Mouse (Mus musculus) olfactory bulb, adult 2 months (tissue): ENCODE results near the gene Gabrr3. TPM values are rescaled to one million over a fixed set of nuclear protein-coding genes. Genes with fewer than 3 reads are reported as not detected.
"Not testable (repeated sequence)": the region's sequence is repeated elsewhere in the genome, so short reads cannot be mapped to it uniquely, and the experiment has no call there.

Source experiments
- H3K27ac ChIP-seq: fragments of 200-500 bp; 2 replicates; pipeline ENCODE4 v1.5.1; 2012; ENCODE audit warnings: low read depth, low read length; ENCODE audit not compliant: insufficient read depth
- H3K4me1 ChIP-seq: fragments of 200-500 bp; 2 replicates; pipeline ENCODE4 v1.6.1; 2012; ENCODE audit warnings: low read length; ENCODE audit not compliant: control insufficient read depth, insufficient read depth
- H3K4me3 ChIP-seq: fragments of 200-500 bp; 2 replicates; pipeline ENCODE4 v1.5.1; 2012; ENCODE audit warnings: mild to moderate bottlenecking, low read depth, low read length, moderate library complexity; ENCODE audit not compliant: insufficient read depth
- CTCF ChIP-seq: fragments of 200-500 bp; IDR thresholded peaks from 2 replicates; pipeline ENCODE4 v1.5.1; 2012; ENCODE audit warnings: low read depth, mild to moderate bottlenecking, low read length, moderate library complexity; ENCODE audit not compliant: insufficient read depth
- POLR2A ChIP-seq: fragments of 200-500 bp; IDR thresholded peaks from 2 replicates; pipeline ENCODE4 v1.6.1; 2012; ENCODE audit warnings: mild to moderate bottlenecking, low read depth, low read length, moderate library complexity; ENCODE audit not compliant: insufficient read depth
- WGBS: fragments of 180-500 bp; shearing (Covaris S2); methylation state at CpG from one replicate; pipeline ENCODE4 v1.1.7; 2018; 5-methylcytosine and 5-hydroxymethylcytosine counted together
- polyA plus RNA-seq: library from polyadenylated mRNA; stranded (reverse); fragments of >200 nt; gene quantifications from 2 replicates; pipeline ENCODE4 v1.2.4, GENCODE M21; 2012; ENCODE audit warnings: low replicate concordance; ENCODE audit not compliant: missing spikeins, insufficient read depth, insufficient read length

Gabrr3 gene
- polyA plus RNA-seq, 1 experiment, result not detected

DNA sequence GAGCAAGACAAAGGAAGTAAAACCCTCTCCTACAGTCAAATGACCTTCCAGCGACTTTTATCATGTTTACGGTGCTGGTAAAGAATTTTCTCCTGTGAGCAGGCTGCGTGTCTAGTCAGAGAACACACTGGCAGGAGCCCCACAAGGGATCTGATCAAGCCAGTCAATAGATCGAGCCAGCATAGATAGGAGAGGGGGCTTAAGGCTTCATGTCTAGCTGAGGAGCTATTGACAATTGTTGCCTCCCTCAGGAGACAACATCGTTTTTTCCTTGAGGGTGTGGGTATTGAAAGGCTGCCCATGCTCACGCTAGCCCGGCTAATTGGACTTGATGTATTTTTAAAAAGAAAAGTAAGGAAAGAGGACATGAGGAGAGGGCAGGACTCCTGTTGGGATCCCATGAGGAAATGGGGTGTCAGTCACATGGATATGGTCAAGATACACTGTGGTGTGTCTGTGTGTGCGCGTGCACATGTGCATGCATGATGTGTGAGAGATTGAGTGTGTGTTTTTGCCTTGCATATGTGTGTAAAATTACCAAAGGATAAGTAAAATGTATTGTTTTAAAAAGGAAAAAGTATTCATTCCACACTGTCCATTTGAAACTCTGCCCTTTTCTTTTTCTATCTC is 13.2 kb downstream of the Gabrr3 start:
- no peak for TF ChIP-seq CTCF
- TF ChIP-seq POLR2A, result no peak

DNA sequence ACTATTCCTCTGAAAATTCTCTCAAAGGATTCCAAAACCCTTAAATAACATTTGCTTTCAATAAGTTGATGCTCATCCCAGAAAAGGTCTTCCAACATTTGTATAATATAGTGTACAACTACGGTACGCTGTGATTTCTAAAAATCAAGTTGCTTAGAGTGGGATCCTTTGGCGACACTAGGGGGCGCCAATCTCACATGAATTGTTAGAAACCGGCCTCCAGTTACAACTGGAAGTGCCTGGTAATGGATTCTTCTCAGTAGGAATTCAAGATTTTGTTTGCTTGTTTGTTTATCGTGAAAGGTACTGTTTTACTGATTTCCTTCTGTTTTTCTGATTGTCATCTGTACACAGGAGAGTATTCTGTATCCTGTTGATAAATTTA is 13.7 kb downstream of the Gabrr3 start:
- no peak overlapping the region for H3K4me3 ChIP-seq
- TF ChIP-seq POLR2A (no peak), CTCF (no peak)
- WGBS, result 2% methylated on average over 6 of the region's 6 CpGs
- no peaks in the 10 kb centered on the region for H3K4me1 ChIP-seq
- no peak overlapping the region for H3K27ac ChIP-seq

More for the DNA sequence above, 13.2 kb downstream of the Gabrr3 start:
- Histone ChIP-seq H3K4me1 (no peaks in the 10 kb centered on the region), H3K4me3 (no peak overlapping the region), H3K27ac (no peak overlapping the region)
- WGBS, result 55% methylated on average over 9 of the region's 9 CpGs

DNA sequence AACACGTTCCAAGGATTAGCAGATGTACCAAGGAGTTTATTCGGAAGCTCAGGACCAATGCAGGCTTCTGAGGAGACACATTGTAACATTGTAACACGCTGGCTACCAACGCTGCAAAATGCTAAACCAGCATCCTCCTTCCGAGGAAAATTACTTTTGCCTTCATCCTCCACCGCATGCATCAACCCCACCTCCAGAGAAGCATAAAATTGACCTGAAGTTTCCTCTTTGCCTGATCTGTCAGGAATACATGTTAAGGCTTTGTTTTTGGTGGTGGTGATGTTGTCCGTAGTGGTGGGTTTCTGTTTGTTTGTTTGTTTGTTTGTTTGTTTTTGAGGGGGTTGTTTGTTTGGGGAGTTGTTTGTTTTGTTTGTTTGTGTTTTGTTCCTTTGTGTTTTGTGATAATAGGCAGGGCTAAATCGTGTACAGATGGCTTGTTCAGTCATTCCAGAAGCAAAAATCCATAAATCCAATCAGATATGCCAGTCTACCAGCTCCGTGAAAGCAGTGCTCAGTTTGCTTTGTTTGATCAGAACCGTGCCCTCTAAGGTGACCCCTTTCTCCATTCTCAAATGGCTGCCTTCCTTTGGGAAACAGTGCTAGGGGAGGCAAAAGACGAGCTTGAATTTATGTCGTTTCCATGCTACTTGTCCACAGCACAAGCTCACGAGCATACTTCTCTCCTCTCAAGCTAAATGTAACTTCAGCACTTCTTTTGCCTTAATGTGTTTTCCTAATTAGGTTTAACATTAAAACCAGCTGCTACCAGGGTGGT is 14.6 kb downstream of the Gabrr3 start:
- 55% methylated on average over 13 of the region's 13 CpGs for WGBS
- TF ChIP-seq POLR2A, result no peak
- no peak for TF ChIP-seq CTCF
- H3K4me1 ChIP-seq, result no peaks in the 10 kb centered on the region
- no peak overlapping the region for H3K4me3 ChIP-seq
- H3K27ac ChIP-seq, result no peak overlapping the region

DNA sequence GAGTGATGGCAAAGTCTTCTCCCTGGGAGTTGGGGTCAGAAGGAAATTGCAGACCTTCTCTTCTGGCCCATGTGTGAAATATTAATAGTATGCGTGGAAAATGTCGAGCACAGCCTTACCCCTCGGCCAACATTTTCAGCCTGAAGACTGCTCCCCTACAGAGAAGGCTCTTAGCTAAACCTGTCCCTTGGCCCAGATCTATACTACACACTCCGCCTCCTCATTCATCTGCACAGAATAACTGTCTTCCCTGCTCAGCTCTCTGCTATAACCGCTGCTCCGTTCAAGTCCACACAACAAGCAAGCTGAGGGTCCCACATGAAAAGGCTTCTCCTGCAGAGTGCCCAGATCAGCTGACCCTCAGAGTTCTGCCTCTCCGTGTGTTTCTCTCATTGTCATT is 20.8 kb downstream of the Gabrr3 start:
- no peaks in the 10 kb centered on the region for H3K4me1 ChIP-seq
- H3K4me3 ChIP-seq, result no peak overlapping the region
- TF ChIP-seq POLR2A (no peak), CTCF (no peak)
- WGBS, result 62% methylated on average over 7 of the region's 7 CpGs
- H3K27ac ChIP-seq, result no peak overlapping the region

DNA sequence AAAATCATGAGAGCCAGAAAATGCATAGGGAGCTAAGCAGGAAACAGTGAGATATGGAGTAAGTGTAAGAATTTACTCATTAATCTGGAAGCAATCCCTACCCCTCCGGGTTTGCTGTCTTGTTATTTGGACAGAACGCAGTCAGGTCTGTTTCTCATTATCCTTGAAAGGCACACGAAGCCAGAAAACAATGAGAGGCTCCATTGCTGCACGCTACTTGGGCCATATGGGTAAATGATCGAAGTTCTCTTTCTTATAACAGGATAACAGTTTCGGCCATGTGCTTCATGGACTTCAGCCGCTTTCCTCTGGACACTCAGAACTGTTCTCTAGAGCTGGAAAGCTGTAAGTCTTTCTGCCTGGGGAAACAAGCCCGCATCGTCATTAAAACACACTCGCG is 26.0 kb downstream of the Gabrr3 start:
- H3K27ac ChIP-seq, result no peak overlapping the region
- no peak overlapping the region for H3K4me3 ChIP-seq
- WGBS, result 83% methylated on average over 11 of the region's 11 CpGs

DNA sequence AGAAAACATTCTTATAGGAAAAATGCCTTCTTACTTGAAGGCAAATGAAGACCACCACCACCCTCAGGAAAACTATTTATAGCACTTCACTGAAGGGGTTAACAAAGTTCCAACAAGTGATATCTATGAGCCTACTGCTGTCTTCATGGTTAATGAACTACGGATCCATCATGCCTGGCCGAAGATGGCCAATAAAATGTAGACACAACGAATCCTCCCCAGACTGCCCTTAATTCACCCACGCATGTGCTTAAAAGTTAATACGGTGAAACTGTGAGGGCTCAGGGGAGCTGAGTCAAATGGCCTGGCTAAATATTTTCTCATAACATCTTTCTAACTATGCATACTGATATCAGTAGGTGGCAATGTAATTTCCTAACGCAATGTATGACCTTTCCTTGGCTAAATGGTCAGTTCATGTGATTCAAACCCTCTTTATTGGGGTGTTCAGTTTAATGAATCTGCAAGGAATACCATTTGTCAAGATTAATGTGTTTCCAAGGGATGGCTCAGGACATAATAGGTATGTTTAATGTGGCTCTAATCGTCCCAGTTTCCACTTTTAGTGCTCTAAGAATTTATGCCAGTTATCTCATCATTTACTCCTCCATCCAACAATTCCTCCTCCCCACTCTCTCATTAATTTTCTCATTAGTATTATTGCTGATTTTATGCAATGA is 37.9 kb downstream of the Gabrr3 start:
- 89% methylated on average over 7 of the region's 7 CpGs for WGBS
- no peak for TF ChIP-seq CTCF
- no peak for TF ChIP-seq POLR2A
- no peak overlapping the region for H3K4me3 ChIP-seq
- no peak overlapping the region for H3K27ac ChIP-seq
- no peaks in the 10 kb centered on the region for H3K4me1 ChIP-seq

More for the DNA sequence above, 26.0 kb downstream of the Gabrr3 start:
- no peaks in the 10 kb centered on the region for H3K4me1 ChIP-seq
- TF ChIP-seq CTCF (no peak), POLR2A (no peak)

DNA sequence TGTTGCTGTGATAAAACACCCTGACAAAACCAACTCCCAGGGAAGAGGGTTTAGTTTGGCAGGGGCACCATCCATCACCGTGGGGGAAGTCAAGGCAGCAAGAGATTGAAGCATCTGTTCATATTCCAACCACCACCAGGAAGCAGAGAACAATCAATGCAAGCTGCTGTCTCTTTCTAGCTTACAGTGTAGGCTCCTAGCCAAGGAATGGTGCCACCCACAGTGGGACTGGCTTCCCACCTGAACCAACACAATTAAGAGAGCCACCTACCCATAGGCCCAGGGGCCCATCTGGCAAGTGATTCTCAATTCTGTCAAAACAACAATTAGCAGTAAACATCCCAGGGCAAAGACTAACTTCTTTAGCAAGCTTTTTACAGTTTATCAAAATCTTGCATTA is 41.0 kb downstream of the Gabrr3 start:
- WGBS, result 88% methylated on average over 1 of the region's 1 CpGs
- Histone ChIP-seq H3K4me3 (no peak overlapping the region), H3K27ac (no peak overlapping the region), H3K4me1 (no peaks in the 10 kb centered on the region)
- TF ChIP-seq POLR2A (no peak), CTCF (no peak)

DNA sequence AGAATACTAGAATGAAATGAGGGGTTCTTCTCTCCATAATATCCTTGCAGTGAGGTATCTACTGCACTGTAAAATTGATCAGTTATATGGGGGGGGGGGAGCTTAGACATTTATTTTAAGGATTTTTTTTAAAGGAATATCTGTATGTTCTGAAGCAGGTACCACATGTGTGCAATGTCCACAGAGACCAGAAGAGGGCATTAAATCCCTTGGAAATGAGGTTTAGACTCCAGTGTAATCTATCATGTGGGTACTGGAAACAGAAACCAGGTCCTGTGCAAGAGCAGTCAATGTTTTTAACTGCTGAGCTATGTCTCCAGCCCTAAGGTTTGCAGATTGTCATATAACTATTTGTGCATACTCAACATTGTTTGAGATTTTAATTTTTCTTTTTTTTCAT is 42.0 kb downstream of the Gabrr3 start:
- TF ChIP-seq POLR2A (no peak), CTCF (no peak)
- Histone ChIP-seq H3K27ac (no peak overlapping the region), H3K4me3 (no peak overlapping the region), H3K4me1 (no peaks in the 10 kb centered on the region)

DNA sequence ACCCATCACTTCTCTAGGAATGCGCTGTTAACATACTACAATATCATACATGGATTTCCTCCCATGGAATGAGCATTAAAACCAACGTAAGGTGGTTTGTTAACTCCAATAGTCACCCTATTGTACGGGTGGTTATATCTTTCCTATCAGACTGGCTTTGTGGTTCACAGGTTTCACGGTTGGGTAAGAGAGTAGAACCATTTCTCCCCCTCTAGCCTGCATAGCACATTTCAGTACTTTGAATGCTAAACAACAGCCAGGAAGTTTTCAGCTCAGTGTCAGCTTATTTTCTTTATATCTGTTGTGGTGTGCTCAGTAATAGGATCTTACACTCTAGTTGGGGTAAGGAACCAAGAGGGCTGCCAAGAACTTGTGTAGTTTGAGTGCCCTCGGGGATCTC is 44.7 kb downstream of the Gabrr3 start:
- H3K27ac ChIP-seq, result no peak overlapping the region
- H3K4me1 ChIP-seq, result no peaks in the 10 kb centered on the region
- 91% methylated on average over 5 of the region's 5 CpGs for WGBS
- no peak overlapping the region for H3K4me3 ChIP-seq
- no peak for TF ChIP-seq CTCF
- TF ChIP-seq POLR2A, result no peak

DNA sequence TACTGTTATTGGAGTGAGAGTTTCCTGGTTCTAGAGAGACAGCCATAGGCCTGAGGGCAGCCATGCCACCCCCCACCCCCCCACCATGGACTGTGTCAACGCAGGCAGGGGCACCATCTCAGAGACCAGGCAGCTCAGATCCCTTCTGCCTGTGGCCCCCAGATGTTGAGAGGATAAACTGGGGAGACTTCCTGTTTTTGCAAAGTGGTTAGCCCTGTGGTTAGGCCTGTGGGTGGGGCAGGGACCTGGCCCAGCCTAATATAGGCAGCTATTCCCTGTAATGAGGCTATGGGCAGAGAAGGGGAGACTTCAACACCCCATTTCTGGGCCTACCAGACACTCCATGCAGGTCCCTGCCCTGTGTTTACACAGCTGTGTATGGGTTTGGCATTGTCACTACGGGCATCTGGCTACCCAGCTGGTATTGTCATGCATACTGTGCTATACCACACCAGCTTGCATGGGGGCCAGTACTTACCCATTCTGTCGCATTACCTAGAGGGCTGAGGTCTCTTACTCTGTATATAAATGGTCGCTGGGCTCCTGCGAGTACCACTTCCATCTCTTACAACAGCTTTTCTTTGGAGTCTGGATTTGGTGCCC is 52.2 kb downstream of the Gabrr3 start:
- not testable (repeated sequence) for H3K4me1 ChIP-seq, H3K4me3 ChIP-seq, H3K27ac ChIP-seq
- 87% methylated on average over 5 of the region's 5 CpGs for WGBS
